Comparison of ENCODE assay signal across 7 mouse cellular contexts in genomic region chr3:52102601-52103530, GRCm38 (mm10). TPM values are rescaled to one million over a fixed set of nuclear protein-coding genes. Genes with fewer than 3 reads are reported as not detected.
DNase-seq lines count a peak whose midpoint lies in the region; ATAC-seq and TF ChIP-seq lines count a peak whose summit lies in the region.

No protein-coding gene starts in this region.

- H3K4me2 ChIP-seq in intestine, embryonic 16.5 days (ENCODE audit: low read depth, low read length), result peak overlapping the region; percentile 89
- H3K4me2 ChIP-seq in limb, embryonic 11.5 days (ENCODE audit: low read depth, severe bottlenecking), result peak overlapping the region; percentile 96
- peak overlapping the region; percentile 83 for H3K4me2 ChIP-seq in midbrain, embryonic 13.5 days (replicated peaks)

- H3K9ac ChIP-seq in intestine, embryonic 16.5 days (ENCODE audit: low read depth, low read length), result peak overlapping the region; percentile 95
- H3K9ac ChIP-seq in limb, embryonic 11.5 days (ENCODE audit: low read length), result peak overlapping the region; percentile 94
- H3K9ac ChIP-seq in midbrain, embryonic 13.5 days (replicated peaks), result peak overlapping the region; percentile 97

- TF ChIP-seq POLR2A in cortical plate, adult 2 months (IDR thresholded peaks at IDR 0.05; ENCODE audit: extremely low read depth, insufficient read depth, low read length), result peak; percentile 75

- H3K9me3 ChIP-seq in intestine, embryonic 16.5 days (ENCODE audit: control insufficient read depth, low read length), result no peaks in the 10 kb centered on the region
- H3K9me3 ChIP-seq in limb, embryonic 11.5 days (ENCODE audit: control insufficient read depth, low read length), result no peaks in the 10 kb centered on the region
- H3K9me3 ChIP-seq in midbrain, embryonic 13.5 days, result no peaks in the 10 kb centered on the region

- no peaks in the 10 kb centered on the region for H3K36me3 ChIP-seq in intestine, embryonic 16.5 days (ENCODE audit: control insufficient read depth, insufficient read depth, low read length)
- no peaks in the 10 kb centered on the region for H3K36me3 ChIP-seq in limb, embryonic 11.5 days (ENCODE audit: control insufficient read depth, insufficient read depth, low read length)
- H3K36me3 ChIP-seq in midbrain, embryonic 13.5 days, result no peaks in the 10 kb centered on the region

- no peaks in the 10 kb centered on the region for H3K27me3 ChIP-seq in intestine, embryonic 16.5 days (replicated peaks; ENCODE audit: control insufficient read depth, insufficient read depth, low read length)
- H3K27me3 ChIP-seq in limb, embryonic 11.5 days (ENCODE audit: control insufficient read depth, insufficient read depth, low read length), result no peaks in the 10 kb centered on the region
- H3K27me3 ChIP-seq in midbrain, embryonic 13.5 days, result 0 out of 2 replicates have a peak, but pooled peaks cover 2% of the 10 kb centered on the region

- WGBS in intestine, embryonic 16.5 days, result under 1% methylated on average over 52 of the region's 52 CpGs
- WGBS in limb, embryonic 11.5 days, result under 1% methylated on average over 50 of the region's 52 CpGs
- WGBS in midbrain, embryonic 13.5 days, result under 1% methylated on average over 50 of the region's 52 CpGs

- DNase-seq in adrenal gland, adult 18-20 months (ENCODE audit: low spot score in 2 of 2), result peak; percentile 71 to 74
- peak; percentile 45 to 72 for DNase-seq in gastrocnemius, postnatal 4 days (ENCODE audit: low spot score in 2 of 2)
- peak; percentile 84 for DNase-seq in limb, embryonic 11.5 days (ENCODE audit: low spot score)
- peak; percentile 60 for DNase-seq in spleen, adult 12 weeks (ENCODE audit: low spot score)

- peaks cover 2% of the 10 kb centered on the region; the same call in 1 of the 2 replicates for H3K4me1 ChIP-seq in cortical plate, adult 2 months (ENCODE audit: control insufficient read depth, insufficient read depth, low read length)
- H3K4me1 ChIP-seq in intestine, embryonic 16.5 days (ENCODE audit: control insufficient read depth, insufficient read depth, low read length), result peaks cover 17% of the 10 kb centered on the region
- H3K4me1 ChIP-seq in limb, embryonic 11.5 days (ENCODE audit: control insufficient read depth, insufficient read depth, low read length), result peaks cover 6% of the 10 kb centered on the region
- H3K4me1 ChIP-seq in midbrain, embryonic 13.5 days (replicated peaks), result peaks cover 19% of the 10 kb centered on the region

- H3K27ac ChIP-seq in cortical plate, adult 2 months (ENCODE audit: insufficient read depth, low read length), result peak overlapping the region; percentile 96
- H3K27ac ChIP-seq in intestine, embryonic 16.5 days (ENCODE audit: low read length), result peak overlapping the region; percentile 99
- peak overlapping the region; percentile 87 for H3K27ac ChIP-seq in limb, embryonic 11.5 days (replicated peaks; ENCODE audit: low read depth, low read length)
- peak overlapping the region; percentile 100 for H3K27ac ChIP-seq in midbrain, embryonic 13.5 days

- H3K4me3 ChIP-seq in cortical plate, adult 2 months (ENCODE audit: insufficient read depth, low read length), result peak overlapping the region; percentile 88
- H3K4me3 ChIP-seq in intestine, embryonic 16.5 days (ENCODE audit: low read length), result peak overlapping the region; percentile 92
- peak overlapping the region; percentile 78 for H3K4me3 ChIP-seq in limb, embryonic 11.5 days (ENCODE audit: low read depth, low read length)
- peak overlapping the region; percentile 86 for H3K4me3 ChIP-seq in midbrain, embryonic 13.5 days (replicated peaks)

- peak; percentile 81 for ATAC-seq in intestine, embryonic 16.5 days
- ATAC-seq in limb, embryonic 11.5 days (ENCODE audit: insufficient number of reproducible peaks, low FRiP score, low TSS enrichment, low read depth), result peak; percentile 71
- ATAC-seq in midbrain, embryonic 13.5 days, result peak; percentile 77

- TF ChIP-seq CTCF in cortical plate, adult 2 months (IDR thresholded peaks at IDR 0.05; ENCODE audit: extremely low read depth, insufficient read depth, low read length), result no peak

RNA-seq across cellular contexts. Expression of gene Maml3, which starts 2.0 kb away (rescaled TPM):
- total RNA-seq in adrenal gland, adult 18-20 months (2021), result 1 to 10 TPM; 6.4 to 8.2 TPM
- 2.4 and 2.7 TPM in 2 replicates for polyA plus RNA-seq in cortical plate, adult 2 months (2012; rRNA removed)
- 1 to 10 TPM; 6.5 to 7.3 TPM for total RNA-seq in gastrocnemius, postnatal 4 days (2021)
- 3.6 and 4.0 TPM in 2 replicates for polyA plus RNA-seq in intestine, embryonic 16.5 days (2015; fragmentation: Nextera tagmentation; extraction: Ambion mirVana)
- 4.3 and 5.1 TPM in 2 replicates for polyA plus RNA-seq in limb, embryonic 11.5 days (2014; fragmentation: Nextera tagmentation; extraction: Ambion mirVana)
- polyA plus RNA-seq in midbrain, embryonic 13.5 days (2015; fragmentation: Nextera tagmentation; extraction: Ambion mirVana), result 8.3 and 8.6 TPM in 2 replicates

Comparison
In these comparisons a context has a peak if more than half of its experiments do, and no peak if none do; other contexts are left out.
1. Peak in every context shown above with its lines: DNase-seq, ATAC-seq, H3K4me3 ChIP-seq and H3K27ac ChIP-seq.